Mouse (Mus musculus): ENCODE data around the gene Ywhag. TPM values are rescaled to one million over a fixed set of nuclear protein-coding genes. Genes with fewer than 3 reads are reported as not detected.

Gene Ywhag
- polyA plus RNA-seq, 1 experiment, result 80.3 TPM

GRCm38 (mm10) chr5:135956300-135957206 lies 22.1 kb upstream of the Ywhag start:
- Histone ChIP-seq H3K4me1 (ENCODE audit: control insufficient read depth, insufficient read depth, low read length) (no peaks in the 10 kb centered on the region), H3K4me3 (replicated peaks; ENCODE audit: extremely low read depth, low read depth, low read length) (no peak overlapping the region)
- TF ChIP-seq POLR2A (IDR thresholded peaks at IDR 0.05; ENCODE audit: borderline replicate concordance, extremely low read depth, low read depth, low read length), result no peak
- no peak for TF ChIP-seq CTCF (IDR thresholded peaks at IDR 0.05; ENCODE audit: insufficient read depth, low read length)
- DNase-seq, result no peak
- WGBS, result 80% methylated on average over 9 of the region's 9 CpGs

- TF ChIP-seq POLR2A (IDR thresholded peaks at IDR 0.05; ENCODE audit: borderline replicate concordance, extremely low read depth, low read depth, low read length), result no peak
- no peak for TF ChIP-seq CTCF (IDR thresholded peaks at IDR 0.05; ENCODE audit: insufficient read depth, low read length)
- no peak overlapping the region for H3K4me3 ChIP-seq (replicated peaks; ENCODE audit: extremely low read depth, low read depth, low read length)
- no peak for DNase-seq
- H3K4me1 ChIP-seq (ENCODE audit: control insufficient read depth, insufficient read depth, low read length), result no peaks in the 10 kb centered on the region
- WGBS, result 87% methylated on average over 2 of the region's 2 CpGs
Observed at GRCm38 (mm10) chr5:135952830-135953229, 18.4 kb upstream of the Ywhag start.

- TF ChIP-seq POLR2A (IDR thresholded peaks at IDR 0.05; ENCODE audit: borderline replicate concordance, extremely low read depth, low read depth, low read length), result no peak
- TF ChIP-seq CTCF (IDR thresholded peaks at IDR 0.05; ENCODE audit: insufficient read depth, low read length), result no peak
- no peaks in the 10 kb centered on the region for H3K4me1 ChIP-seq (ENCODE audit: control insufficient read depth, insufficient read depth, low read length)
- DNase-seq, result no peak
- WGBS, result 94% methylated on average over 2 of the region's 2 CpGs
- H3K4me3 ChIP-seq (replicated peaks; ENCODE audit: extremely low read depth, low read depth, low read length), result no peak overlapping the region
Observed at GRCm38 (mm10) chr5:135951660-135952059, 17.2 kb upstream of the Ywhag start.

- TF ChIP-seq POLR2A (IDR thresholded peaks at IDR 0.05; ENCODE audit: borderline replicate concordance, extremely low read depth, low read depth, low read length) (no peak), CTCF (IDR thresholded peaks at IDR 0.05; ENCODE audit: insufficient read depth, low read length) (no peak)
- Histone ChIP-seq H3K4me3 (replicated peaks; ENCODE audit: extremely low read depth, low read depth, low read length) (no peak overlapping the region), H3K4me1 (ENCODE audit: control insufficient read depth, insufficient read depth, low read length) (no peaks in the 10 kb centered on the region)
- 71% methylated on average over 11 of the region's 11 CpGs for WGBS
- no peak for DNase-seq
Observed at GRCm38 (mm10) chr5:135950710-135951412, 16.4 kb upstream of the Ywhag start.

GRCm38 (mm10) chr5:135946621-135947020 lies 12.2 kb upstream of the Ywhag start:
- no peaks in the 10 kb centered on the region for H3K4me1 ChIP-seq (ENCODE audit: control insufficient read depth, insufficient read depth, low read length)
- no peak for DNase-seq
- no peak overlapping the region for H3K4me3 ChIP-seq (replicated peaks; ENCODE audit: extremely low read depth, low read depth, low read length)
- WGBS, result 71% methylated on average over 5 of the region's 5 CpGs
- TF ChIP-seq CTCF (IDR thresholded peaks at IDR 0.05; ENCODE audit: insufficient read depth, low read length) (no peak), POLR2A (IDR thresholded peaks at IDR 0.05; ENCODE audit: borderline replicate concordance, extremely low read depth, low read depth, low read length) (no peak)

- WGBS, result 46% methylated on average over 10 of the region's 10 CpGs
- H3K4me3 ChIP-seq (replicated peaks; ENCODE audit: extremely low read depth, low read depth, low read length), result no peak overlapping the region
- no peak for TF ChIP-seq CTCF (IDR thresholded peaks at IDR 0.05; ENCODE audit: insufficient read depth, low read length)
- TF ChIP-seq POLR2A (IDR thresholded peaks at IDR 0.05; ENCODE audit: borderline replicate concordance, extremely low read depth, low read depth, low read length), result no peak
- DNase-seq, result no peak
- no peaks in the 10 kb centered on the region for H3K4me1 ChIP-seq (ENCODE audit: control insufficient read depth, insufficient read depth, low read length)
Observed at GRCm38 (mm10) chr5:135945916-135946408, 11.5 kb upstream of the Ywhag start.

- DNase-seq, result no peak
- H3K4me3 ChIP-seq (replicated peaks; ENCODE audit: extremely low read depth, low read depth, low read length), result no peak overlapping the region
- 61% methylated on average over 6 of the region's 6 CpGs for WGBS
- H3K4me1 ChIP-seq (ENCODE audit: control insufficient read depth, insufficient read depth, low read length), result no peaks in the 10 kb centered on the region
- TF ChIP-seq CTCF (IDR thresholded peaks at IDR 0.05; ENCODE audit: insufficient read depth, low read length), result no peak
- no peak for TF ChIP-seq POLR2A (IDR thresholded peaks at IDR 0.05; ENCODE audit: borderline replicate concordance, extremely low read depth, low read depth, low read length)
Observed at GRCm38 (mm10) chr5:135942710-135943109, 8.3 kb upstream of the Ywhag start.

- TF ChIP-seq POLR2A (IDR thresholded peaks at IDR 0.05; ENCODE audit: borderline replicate concordance, extremely low read depth, low read depth, low read length) (no peak), CTCF (IDR thresholded peaks at IDR 0.05; ENCODE audit: insufficient read depth, low read length) (no peak)
- H3K4me3 ChIP-seq (replicated peaks; ENCODE audit: extremely low read depth, low read depth, low read length), result no peak overlapping the region
- WGBS, result 54% methylated on average over 5 of the region's 5 CpGs
- no peak for DNase-seq
- peaks cover under 1% of the 10 kb centered on the region; the same call in 1 of the 2 replicates for H3K4me1 ChIP-seq (ENCODE audit: control insufficient read depth, insufficient read depth, low read length)
Observed at GRCm38 (mm10) chr5:135940587-135940986, 6.2 kb upstream of the Ywhag start.

- no peak for DNase-seq
- WGBS, result 70% methylated on average over 6 of the region's 6 CpGs
Observed at GRCm38 (mm10) chr5:135935641-135936190, 1.3 kb upstream of the Ywhag start.

More at GRCm38 (mm10) chr5:135935641-135936190, 1.3 kb upstream of the Ywhag start:
- H3K4me1 ChIP-seq (ENCODE audit: control insufficient read depth, insufficient read depth, low read length), result peaks cover 6% of the 10 kb centered on the region
- no peak overlapping the region for H3K4me3 ChIP-seq (replicated peaks; ENCODE audit: extremely low read depth, low read depth, low read length)
- TF ChIP-seq POLR2A (IDR thresholded peaks at IDR 0.05; ENCODE audit: borderline replicate concordance, extremely low read depth, low read depth, low read length) (no peak), CTCF (IDR thresholded peaks at IDR 0.05; ENCODE audit: insufficient read depth, low read length) (no peak)
